Mouse (Mus musculus) erythroblast, embryonic 14.5 days (primary cell): ENCODE measurements around the gene Zfp746.

Experiments used
- GATA1 ChIP-seq: IDR thresholded peaks from 2 replicates; pipeline ENCODE4 v1.6.1; 2012; ENCODE audit warnings: low read length, inconsistent platforms, mixed read lengths
- TAL1 ChIP-seq: IDR thresholded peaks from 3 replicates; pipeline ENCODE4 v1.6.1; 2012; ENCODE audit warnings: low read length, inconsistent platforms, mixed read lengths

DNA sequence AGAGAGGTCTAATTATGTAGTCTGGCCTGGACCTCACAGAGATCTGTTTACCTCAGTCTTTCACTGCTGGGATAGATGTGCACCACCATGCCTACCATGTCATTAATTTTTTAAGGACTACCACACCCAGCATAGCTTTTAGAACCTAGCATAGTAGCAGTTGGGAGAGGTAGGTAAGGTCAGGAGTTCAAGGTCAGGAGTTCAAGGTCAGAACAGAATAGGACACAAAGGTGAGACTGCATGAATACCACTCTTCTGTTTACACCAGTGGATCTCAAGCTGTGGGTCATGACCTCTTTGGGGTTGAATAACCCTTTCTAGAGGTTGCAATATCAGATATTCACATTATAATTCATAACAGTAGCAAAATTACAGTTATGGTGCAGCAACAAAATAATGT, 53.7 kb downstream of the Zfp746 start:
- no peak for TF ChIP-seq GATA1
- TF ChIP-seq TAL1 = no peak
